Mouse (Mus musculus): ENCODE measurements around the gene Rab6a. TPM values are rescaled to one million over a fixed set of nuclear protein-coding genes. Genes with fewer than 3 reads are reported as not detected.
A peak's percentile ranks its signal among the peaks of the same experiment; 100 is the strongest.

Rab6a gene
- polyA plus RNA-seq, 1 experiment from 2014 or later = 88.3 TPM

GRCm38 (mm10) chr7:100685061-100686030, 78.1 kb downstream of the Rab6a start:
- Histone ChIP-seq H3K4me3 (ENCODE audit: low read length) (no peak overlapping the region), H3K27ac (ENCODE audit: low read length) (no peak overlapping the region), H3K9ac (replicated peaks; ENCODE audit: low read length) (no peak overlapping the region), H3K27me3 (ENCODE audit: insufficient read depth, low read length) (no peaks in the 10 kb centered on the region), H3K36me3 (ENCODE audit: insufficient read depth, low read length) (no peaks in the 10 kb centered on the region), H3K9me3 (ENCODE audit: low read length) (no peaks in the 10 kb centered on the region), H3K4me1 (ENCODE audit: insufficient read depth, low read length) (no peaks in the 10 kb centered on the region), H3K4me2 (replicated peaks; ENCODE audit: low read depth, low read length) (no peak overlapping the region)
- peak; percentile 80 for ATAC-seq (ENCODE audit: low FRiP score, low TSS enrichment)
- 45% methylated on average over 13 of the region's 13 CpGs for WGBS

DNA sequence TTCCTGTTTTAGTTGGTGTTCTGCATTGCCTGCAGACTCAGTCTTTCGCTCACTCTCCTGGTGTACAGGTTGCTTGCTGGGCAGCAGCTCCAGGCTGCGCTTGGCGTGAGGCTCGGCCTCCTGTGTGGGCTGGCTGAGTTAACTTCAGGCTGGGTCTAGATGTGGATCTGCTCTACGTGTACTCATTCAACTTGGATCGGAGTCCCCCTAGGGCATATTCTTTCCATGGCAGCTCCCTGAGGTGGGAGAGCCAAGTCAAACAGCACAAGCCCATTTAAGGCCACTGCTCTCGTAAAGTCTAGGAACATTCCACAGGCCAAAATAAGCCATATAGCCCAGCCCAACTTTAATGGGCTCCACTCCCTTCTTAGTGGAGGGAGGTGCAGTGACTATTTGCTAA, 81.3 kb downstream of the Rab6a start:
- no peak for ATAC-seq (ENCODE audit: low FRiP score, low TSS enrichment)
- H3K4me1 ChIP-seq (ENCODE audit: insufficient read depth, low read length) = no peaks in the 10 kb centered on the region
- H3K27ac ChIP-seq (ENCODE audit: low read length) = no peak overlapping the region
- WGBS = 78% methylated on average over 7 of the region's 7 CpGs
- H3K27me3 ChIP-seq (ENCODE audit: insufficient read depth, low read length) = no peaks in the 10 kb centered on the region
- no peak overlapping the region for H3K4me2 ChIP-seq (replicated peaks; ENCODE audit: low read depth, low read length)
- no peaks in the 10 kb centered on the region for H3K9me3 ChIP-seq (ENCODE audit: low read length)
- no peak overlapping the region for H3K9ac ChIP-seq (replicated peaks; ENCODE audit: low read length)
- H3K36me3 ChIP-seq (ENCODE audit: insufficient read depth, low read length) = no peaks in the 10 kb centered on the region
- no peak overlapping the region for H3K4me3 ChIP-seq (ENCODE audit: low read length)

Other genes starting within 250 kb of the Rab6a start
- 23.6 and 29.8 TPM in 2 replicates for gene C2cd3, start 235.2 kb upstream of the Rab6a start, polyA plus RNA-seq (2015; fragmentation: Nextera tagmentation; extraction: Ambion mirVana)
- gene Ppme1, start 235.1 kb upstream of the Rab6a start, polyA plus RNA-seq (2015; fragmentation: Nextera tagmentation; extraction: Ambion mirVana) = 72.5 and 79.5 TPM in 2 replicates
- gene Ucp3, start 134.4 kb upstream of the Rab6a start, polyA plus RNA-seq (2015; fragmentation: Nextera tagmentation; extraction: Ambion mirVana) = 0.09 and 0.14 TPM in 2 replicates
- gene Ucp2, start 114.1 kb upstream of the Rab6a start, polyA plus RNA-seq (2015; fragmentation: Nextera tagmentation; extraction: Ambion mirVana) = 221 and 250 TPM in 2 replicates
- 0.50 and 0.60 TPM in 2 replicates for gene Dnajb13, start 92.5 kb upstream of the Rab6a start, polyA plus RNA-seq (2015; fragmentation: Nextera tagmentation; extraction: Ambion mirVana)
- gene Coa4, start 70.3 kb upstream of the Rab6a start, polyA plus RNA-seq (2015; fragmentation: Nextera tagmentation; extraction: Ambion mirVana) = 23.4 and 26.3 TPM in 2 replicates
- 81.5 and 82.3 TPM in 2 replicates for gene Mrpl48, start 891 bp downstream of the Rab6a start, polyA plus RNA-seq (2015; fragmentation: Nextera tagmentation; extraction: Ambion mirVana)
- gene Plekhb1, start 55.0 kb downstream of the Rab6a start, polyA plus RNA-seq (2015; fragmentation: Nextera tagmentation; extraction: Ambion mirVana) = 4.3 and 4.9 TPM in 2 replicates
- gene Fam168a, start 99.2 kb downstream of the Rab6a start, polyA plus RNA-seq (2015; fragmentation: Nextera tagmentation; extraction: Ambion mirVana) = 35.2 and 41.0 TPM in 2 replicates